Mouse (Mus musculus) spleen, postnatal 4 days (tissue): Measurements from ENCODE around the gene Pde10a.

Source experiments
- DNase-seq, 2 experiments: peaks; one replicate each; pipeline ENCODE4 v3.0.0; 2022; ENCODE audit warnings: low spot score in 2 of 2

The Pde10a gene

GRCm38 (mm10) chr17:8525225-8525721, at the start of gene Pde10a:
Pde10a (plus strand) TSS chr17:8525372.
- no peak for DNase-seq

- DNase-seq, result no peak
Measured at GRCm38 (mm10) chr17:8478554-8478953, 46.6 kb upstream of the Pde10a start.

DNA sequence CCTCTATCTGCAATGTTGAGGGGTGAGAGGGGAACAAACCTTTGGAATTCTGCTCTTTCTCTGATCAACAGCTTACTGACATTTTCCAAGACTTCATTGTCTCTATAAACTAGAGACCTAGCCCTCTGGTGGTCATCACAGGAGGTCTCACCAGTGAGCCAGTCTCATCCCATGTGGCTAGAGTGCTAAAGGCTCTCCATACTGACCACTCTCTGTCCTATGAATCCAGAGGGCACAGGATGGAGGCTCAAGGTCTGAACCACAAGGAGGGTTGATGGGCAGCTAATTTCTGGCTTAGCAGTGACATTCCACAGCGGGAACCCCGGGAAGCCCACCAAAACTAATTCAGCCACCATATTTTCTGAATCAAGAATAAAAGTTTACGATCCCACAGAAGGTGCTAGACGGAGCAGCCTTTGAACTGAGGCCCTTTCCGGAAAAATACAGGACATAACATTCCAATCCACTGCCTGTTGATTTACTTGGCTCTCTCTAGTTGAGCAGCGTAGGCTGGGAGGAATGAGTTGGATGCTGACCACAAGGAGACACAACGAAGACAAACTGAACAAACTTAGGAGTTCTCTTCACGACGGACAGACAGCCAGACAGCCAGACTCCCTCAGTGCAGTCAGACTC, 45.6 kb upstream of the Pde10a start:
- no peak for DNase-seq

DNA sequence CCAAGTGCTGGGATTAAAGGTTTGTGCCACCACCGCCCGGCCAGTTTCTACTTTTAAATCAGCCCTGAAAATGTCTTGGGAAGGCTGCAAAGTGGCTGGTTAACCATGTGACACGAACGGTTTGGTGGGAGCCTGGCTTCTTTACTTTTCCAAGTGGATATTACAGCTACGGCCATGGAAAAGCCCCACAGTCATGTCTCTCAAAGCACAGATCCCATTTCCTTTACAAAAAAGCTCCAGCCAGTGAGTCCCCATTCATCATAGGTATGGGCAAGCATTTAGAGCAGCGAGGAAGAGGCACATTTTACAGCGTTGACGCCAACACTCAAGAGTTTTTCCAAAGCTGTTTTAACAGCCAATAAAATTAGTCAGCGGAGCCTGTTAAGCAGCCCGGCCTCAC, 43.4 kb upstream of the Pde10a start:
- no peak for DNase-seq

DNA sequence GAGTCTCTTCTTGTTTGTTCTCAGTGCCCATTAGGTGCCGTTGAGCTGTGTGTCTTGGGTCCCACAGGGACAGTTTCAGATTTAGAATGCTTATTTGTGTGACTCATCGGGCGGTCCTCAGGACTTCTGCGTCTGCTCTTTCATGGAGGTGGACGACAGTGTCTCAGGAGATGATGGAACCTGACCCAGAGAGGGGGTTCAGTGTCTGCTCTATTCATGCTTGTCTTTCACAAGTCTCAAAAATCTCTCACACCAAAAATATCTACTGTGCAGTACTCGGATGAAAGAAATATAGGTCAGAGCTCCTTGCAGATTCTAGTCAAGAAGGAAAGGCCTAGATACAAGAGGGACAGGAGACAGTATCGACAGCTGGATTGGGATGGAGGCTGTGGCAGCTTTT, 42.3 kb upstream of the Pde10a start:
- DNase-seq, result no peak

DNA sequence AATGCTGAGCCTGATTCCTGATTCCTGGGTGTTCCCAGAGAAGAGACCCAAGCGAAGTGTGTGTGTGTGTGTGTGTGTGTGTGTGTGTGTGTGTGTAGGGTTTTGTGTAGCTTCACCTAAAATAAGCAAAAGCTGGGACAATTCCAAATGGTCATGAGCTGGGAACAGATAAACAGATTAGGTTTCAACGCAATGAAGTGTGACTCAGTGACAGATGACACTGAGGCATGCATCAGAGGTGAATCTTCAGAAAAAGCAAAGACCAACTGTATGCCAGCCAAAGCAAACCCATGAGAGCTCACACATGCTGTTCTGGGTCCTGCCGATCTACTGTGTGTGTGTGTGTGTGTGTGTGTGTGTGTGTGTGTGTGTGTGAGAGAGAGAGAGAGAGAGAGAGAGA, 40.9 kb upstream of the Pde10a start:
- no peak for DNase-seq

DNA sequence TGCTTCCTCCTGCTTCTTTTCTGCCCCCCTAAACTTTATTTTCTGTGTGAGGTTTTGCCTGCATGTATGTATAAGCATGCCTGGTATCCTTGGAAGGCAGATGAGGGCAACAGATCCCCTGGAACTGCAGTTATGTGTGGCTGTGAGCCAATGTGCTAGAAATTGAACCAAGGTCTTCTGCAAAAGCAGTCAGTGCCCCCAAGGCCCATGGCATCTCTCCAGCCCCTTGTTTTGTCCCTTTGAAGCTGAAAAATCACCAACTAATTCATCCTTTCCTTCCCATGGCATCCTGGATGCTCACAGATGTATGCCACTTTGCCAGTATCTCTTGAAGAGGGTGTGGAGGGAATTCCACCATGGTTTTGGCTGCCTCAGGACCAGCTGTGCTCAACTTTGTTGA, 40.0 kb upstream of the Pde10a start:
- DNase-seq, result no peak

DNA sequence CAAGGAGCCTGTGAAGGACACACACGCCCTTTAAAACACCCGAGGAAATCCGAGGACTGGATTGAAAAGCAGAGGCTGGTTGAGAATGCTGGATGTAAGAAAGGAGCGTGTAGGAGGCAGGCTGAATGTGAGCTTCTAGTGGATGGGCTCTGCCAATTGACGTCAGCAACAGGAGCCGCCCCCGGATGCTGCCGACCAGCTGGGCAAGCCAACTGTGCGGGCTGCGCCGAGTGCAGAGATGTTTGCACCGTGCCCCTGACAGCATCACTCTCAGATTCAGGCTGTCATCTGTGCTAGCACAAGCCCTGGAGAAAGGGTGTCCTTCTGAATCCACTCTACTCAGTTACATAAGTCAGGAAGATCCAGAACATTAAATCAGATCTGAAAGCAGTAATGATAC, 37.3 kb upstream of the Pde10a start:
- no peak for DNase-seq

DNA sequence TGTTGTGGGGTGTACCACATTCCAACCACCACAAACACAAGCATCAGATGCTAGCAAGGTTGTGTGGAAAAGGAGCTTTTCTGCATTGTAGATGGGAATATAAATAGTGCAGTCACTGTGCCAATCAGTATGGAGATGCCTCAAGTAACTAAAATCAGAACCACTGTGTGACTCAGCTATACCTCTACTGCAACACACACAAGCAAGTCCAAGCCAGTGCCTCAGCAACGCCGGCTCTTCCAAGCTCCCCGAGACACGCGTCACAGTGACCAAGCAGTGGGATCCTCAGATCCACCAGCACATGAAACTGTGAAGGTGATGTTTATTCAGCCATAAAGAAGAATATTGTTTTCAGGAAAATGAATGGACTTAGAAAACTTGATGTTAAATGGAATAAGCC, 34.2 kb upstream of the Pde10a start:
- no peak for DNase-seq

DNA sequence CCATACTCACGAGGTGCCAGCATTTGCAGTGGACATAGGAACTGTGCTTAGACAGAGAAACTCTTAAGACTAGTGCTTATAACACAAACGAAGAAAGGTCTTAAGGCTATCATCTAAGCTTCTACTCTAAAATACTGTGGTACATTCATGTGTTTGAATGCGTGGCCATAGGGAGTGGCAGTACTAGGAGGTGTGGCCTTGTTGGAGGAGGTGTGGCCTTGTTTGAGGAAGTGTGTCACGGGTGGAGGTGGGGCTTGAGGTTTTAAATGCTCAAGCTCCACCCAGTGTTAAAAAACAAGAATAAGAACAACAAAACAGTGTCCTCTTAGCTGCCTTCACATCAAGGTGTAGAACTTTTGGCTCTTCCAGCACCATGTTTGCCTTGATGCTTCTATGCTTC, 31.7 kb upstream of the Pde10a start:
- no peak for DNase-seq

- DNase-seq, result no peak
Measured at GRCm38 (mm10) chr17:8498151-8498550, 27.0 kb upstream of the Pde10a start.

- DNase-seq, result no peak
Measured at GRCm38 (mm10) chr17:8498655-8499054, 26.5 kb upstream of the Pde10a start.

DNA sequence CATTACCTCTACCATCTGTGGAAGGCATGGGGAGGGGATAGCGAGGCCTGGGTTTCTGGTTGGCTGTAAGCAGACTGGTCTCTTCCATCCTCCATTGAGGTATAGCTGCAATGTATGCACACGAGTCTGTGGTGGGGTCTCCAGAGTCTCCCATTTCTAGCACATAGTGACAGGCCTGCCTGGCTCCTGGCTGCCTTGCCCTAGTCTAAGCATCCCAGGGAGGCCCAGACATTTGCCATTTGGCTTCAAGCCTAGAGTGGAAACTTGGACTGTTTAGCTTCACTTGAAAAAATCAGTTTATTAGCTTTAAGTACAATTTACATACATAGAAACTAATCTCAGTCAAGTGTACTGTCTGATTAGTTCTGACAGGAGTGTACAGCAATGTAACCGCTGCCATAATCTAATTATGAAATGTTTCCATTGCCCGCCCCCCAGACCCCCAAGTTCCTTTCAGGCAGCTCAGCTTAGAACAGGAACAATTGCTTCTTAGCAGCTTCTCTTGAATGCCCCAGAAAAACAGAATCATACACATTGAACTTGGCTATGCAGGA, 25.5 kb upstream of the Pde10a start:
- DNase-seq, result no peak

DNA sequence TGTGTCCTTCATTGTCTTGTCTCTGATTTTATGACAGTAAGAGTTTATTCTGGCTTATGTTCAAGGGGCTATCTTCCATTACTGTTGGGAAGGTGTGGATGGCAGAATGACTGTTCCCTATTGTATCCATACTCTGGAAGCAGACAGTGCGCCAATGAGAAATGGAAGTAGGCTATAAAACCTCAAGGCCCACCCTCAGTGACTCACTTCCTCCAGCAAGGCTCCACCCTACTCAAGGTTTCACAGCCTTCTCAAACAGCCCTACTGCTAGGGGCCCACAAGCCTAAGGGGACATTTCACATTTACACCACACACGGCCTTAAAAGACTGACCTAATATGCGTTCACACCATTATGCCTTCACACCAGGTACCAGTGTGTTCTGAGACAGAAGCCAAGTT, 20.8 kb upstream of the Pde10a start:
- no peak for DNase-seq

DNA sequence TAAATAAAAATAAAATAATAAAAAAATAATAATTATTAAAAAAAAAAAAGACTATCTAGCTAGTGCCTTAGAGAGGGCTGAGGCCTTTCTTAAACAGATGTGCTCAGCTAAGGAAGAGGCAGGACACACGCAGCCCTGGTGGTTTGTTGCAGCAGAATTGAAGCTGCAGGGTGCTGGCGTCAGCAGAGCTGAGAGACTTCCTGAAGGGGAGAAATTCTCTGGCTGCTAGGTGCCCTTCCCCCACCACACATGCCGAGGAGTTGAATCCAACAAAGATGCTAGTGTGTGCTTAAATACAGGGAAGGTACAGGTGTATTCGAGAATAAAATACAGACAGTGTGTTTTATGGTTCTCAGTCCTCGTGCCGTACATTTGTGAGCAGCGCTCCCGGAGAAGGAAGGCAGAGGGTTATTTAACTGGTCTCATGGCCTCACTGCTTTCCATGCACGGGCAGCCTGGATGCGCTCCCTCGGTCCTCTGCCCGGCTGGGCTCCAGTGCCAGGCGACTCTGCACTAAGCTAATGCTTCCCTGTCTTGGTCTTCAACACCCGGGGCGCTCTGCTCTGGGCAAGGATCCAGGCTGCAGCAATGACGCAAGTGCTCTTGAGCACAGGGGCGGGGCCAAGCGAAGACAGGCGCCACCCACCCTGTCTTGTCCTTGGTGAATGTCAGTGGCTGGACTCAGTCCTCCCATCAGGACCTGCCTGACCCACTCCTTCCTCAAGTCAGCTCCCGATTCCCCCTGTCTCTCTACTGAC, 19.3 kb upstream of the Pde10a start:
- DNase-seq, result peak; percentile 50 to 68

- no peak for DNase-seq
Measured at GRCm38 (mm10) chr17:8506726-8507125, 18.4 kb upstream of the Pde10a start.

GRCm38 (mm10) chr17:8507654-8508053, 17.5 kb upstream of the Pde10a start:
- DNase-seq, result no peak

DNA sequence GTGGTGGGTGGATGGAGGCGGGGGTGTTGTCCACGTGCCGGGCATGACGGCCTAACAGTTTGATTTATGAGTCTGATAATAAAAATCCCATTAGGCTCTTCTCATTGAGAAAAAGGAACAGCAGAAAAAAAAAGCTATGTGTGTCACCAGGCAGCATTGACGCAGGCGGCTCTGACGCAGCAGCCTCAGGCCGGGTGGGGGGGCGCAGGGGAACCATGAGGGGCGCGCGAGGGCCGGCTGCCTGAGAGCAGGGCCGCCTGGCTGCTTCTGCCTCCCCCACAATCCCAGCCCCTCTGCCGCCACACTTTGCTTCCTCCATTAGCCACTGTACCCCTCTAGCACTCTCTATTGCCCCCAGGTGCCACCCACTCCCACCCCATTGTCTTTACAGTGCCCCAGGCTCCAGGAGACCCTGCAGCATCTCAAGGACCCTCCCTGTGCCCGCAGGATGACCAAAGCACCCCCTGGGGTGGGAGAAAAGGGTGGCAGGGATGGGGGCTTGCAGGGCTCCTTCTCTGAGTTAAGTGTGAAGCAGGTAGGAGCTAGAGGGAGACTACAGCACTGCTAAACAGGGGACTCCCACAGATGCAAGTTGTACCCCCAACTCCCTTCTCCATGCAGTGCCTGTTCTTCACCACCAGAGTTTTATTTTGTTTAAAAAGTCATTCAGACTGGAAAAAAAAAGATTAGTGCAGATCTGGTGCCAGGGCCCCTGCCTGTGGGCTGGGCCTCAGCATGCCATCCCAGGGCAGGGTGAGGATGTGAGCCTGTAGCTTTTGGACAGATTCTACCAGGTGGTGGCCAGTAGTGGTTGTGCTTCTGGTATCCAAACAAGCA, 16.6 kb upstream of the Pde10a start:
- DNase-seq, result no peak

DNA sequence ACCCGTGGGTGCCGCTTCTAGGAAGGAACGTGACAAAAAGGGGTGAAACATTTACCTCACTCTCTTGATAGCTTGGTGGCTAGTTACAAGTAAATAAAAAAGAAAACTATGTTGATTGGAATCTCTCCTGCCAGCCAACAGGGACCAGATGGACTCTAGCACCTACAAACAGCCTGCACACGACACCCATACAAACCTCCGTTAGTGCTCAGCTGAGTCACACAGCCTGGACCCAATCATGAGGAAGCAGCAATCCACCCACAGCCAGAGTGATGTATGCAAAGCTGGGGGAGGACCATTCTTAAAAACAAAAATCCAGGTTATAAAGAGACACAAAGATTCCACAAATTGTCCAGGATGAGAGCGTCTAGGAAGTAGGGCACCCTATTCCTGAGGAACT, 9.2 kb upstream of the Pde10a start:
- no peak for DNase-seq

DNA sequence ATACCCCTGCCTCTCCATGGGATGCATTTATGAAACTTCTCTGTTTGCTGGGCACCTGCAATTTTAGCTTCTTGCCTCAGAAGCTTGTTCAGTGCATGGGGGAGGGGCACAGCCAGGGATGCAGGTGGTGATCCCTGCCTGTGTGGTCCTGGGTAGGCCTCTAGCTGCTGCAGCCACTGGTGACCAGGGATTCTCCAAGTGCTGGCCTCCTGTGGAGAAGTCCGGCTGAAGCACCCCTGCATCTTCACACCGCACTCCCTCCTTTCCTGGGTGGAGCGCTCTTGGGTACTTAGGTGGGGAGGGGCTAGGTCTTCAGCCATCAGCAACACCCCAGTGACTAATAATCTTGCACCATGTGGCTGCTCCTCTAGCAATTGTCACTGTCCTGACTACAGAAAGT, 1.2 kb upstream of the Pde10a start:
- no peak for DNase-seq

DNA sequence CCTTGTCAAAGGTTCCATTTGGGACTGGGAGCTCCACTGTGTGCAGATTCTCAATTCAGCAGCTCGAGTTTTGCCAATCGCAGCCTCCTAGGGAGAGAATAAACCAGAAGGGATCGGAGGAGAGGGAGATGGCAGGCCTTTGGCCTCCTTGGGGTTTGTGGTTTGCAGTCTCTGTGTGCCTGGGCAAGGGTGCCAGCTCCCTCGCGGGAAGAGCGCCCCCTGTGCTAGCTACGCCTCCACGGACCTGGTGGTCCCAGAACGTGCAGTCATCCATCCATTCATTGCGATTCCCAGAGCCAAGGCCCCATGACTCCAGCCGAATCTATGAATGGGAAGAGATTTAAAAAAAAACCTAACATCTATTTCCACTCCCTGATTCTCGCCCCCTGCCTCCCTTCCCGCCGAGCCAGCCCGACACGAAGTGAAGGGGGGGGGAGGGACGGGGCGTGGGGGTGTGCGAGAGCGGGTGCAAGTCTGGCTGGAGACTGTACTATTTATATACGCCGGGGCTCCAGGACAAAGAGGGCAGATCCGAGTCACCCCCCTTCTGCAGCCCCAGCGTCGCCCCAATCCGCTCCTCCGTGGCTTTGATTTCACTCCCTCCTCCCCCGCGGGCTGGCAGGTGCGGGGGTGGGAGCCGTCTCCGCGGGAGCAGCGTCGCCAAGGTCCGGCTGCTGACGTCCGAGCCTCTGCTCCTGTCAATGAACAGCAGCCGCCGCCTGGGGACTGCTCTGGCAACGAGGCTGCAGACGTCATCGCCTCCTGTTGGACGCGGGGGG, 596 bp upstream of the Pde10a start:
- DNase-seq, result no peak
